Mouse (Mus musculus): ENCODE data around the gene Gm20498. TPM values are rescaled to one million over a fixed set of nuclear protein-coding genes. Genes with fewer than 3 reads are reported as not detected.
"Not testable (repeated sequence)": the region's sequence is repeated elsewhere in the genome, so short reads cannot be mapped to it uniquely, and the experiment has no call there.

Gene Gm20498
- polyA plus RNA-seq (2011; ENCODE audit: insufficient read depth, insufficient read length, low replicate concordance, missing spikeins): 6.1 TPM in 1 of 2 replicates, not detected in the other

DNA sequence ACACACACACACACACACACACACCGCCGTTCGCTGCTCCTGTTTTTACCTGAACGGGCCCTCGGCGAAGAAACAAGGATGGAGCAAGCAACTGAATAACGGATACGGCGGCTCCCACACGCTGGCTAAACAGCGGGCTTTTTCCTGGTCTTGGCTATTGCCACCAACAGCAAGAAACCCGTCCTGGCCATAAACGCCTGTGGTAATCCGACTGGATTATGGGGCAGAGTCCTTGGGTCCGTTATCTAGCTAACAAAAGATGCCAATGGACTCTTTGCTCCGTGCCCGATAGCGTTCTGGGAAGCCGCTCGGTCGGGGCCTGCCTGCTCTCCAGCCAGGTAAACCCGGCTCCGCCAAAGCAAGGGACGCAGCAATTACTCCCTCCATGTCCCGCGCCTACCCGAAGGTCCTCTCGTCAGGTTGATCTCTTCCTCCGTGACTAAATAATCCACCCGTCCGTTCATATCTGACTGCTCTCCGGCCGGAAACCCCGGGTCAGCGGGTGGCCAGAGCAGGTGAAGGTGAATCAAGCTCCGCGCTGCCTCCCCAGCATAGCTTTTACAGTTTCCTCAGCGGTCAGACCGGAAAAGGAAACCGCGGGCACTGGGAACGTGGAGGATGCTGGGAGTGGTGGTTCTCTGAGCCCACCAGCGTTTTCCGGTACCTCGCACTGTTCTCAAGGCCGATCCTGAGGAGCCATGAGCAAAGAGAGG is at the start of gene Gm20498, which contains the start of gene Synj2bp:
TSS of gene Gm20498 (minus strand) at position 590 of the 713 bp plus-strand sequence.
TSS of gene Synj2bp (minus strand) at position 596 of the 713 bp plus-strand sequence.
- TF ChIP-seq POLR2A (IDR thresholded peaks at IDR 0.05; ENCODE audit: borderline replicate concordance, control insufficient read depth, low read depth, low read length): peak; percentile 69; the same call in 1 of the 2 replicates
- TF ChIP-seq CTCF (IDR thresholded peaks at IDR 0.05; ENCODE audit: control insufficient read depth, insufficient read depth, low read length): no peak
- under 1% methylated on average over 46 of the region's 46 CpGs for WGBS
- H3K27ac ChIP-seq (ENCODE audit: control insufficient read depth, insufficient read depth, low read depth, low read length, poor library complexity): peak within 1 kb of the TSS; percentile 51

DNA sequence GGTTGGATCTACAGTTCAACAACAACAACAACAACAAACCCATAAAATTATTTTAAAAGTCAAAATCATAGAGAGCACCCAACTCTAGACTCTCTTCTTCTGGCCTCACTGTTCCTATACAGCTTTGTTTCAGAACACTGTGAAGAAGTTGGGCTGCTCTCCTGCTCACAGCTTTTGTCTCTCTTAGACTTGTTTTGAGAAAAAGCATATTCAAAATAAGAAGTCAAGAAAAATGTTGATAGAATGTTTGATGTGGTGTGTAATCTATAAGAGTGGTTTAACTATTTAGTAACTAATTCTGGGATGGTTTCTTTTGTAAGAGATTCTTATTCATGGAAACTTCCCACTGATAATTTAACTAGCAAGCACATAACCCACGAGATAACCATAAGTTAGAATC is 35.7 kb upstream of the Gm20498 start, which contains the start of gene Adam21:
TSS of gene Adam21 (minus strand) at position 101 of the 400 bp plus-strand sequence.
- no peak within 1 kb of the TSS for H3K4me3 ChIP-seq (replicated peaks; ENCODE audit: control insufficient read depth, low read depth, low read length)
- 76% methylated on average over 1 of the region's 1 CpGs for WGBS
- H3K27ac ChIP-seq (ENCODE audit: control insufficient read depth, insufficient read depth, low read depth, low read length, poor library complexity): no peak within 1 kb of the TSS
- TF ChIP-seq CTCF (IDR thresholded peaks at IDR 0.05; ENCODE audit: control insufficient read depth, insufficient read depth, low read length) (no peak), POLR2A (IDR thresholded peaks at IDR 0.05; ENCODE audit: borderline replicate concordance, control insufficient read depth, low read depth, low read length) (no peak)
- no peaks in the 10 kb centered on the region for H3K4me1 ChIP-seq (ENCODE audit: control insufficient read depth, insufficient read depth, low read length)

More for the DNA sequence above, at the start of gene Gm20498, which contains the start of gene Synj2bp:
- peak within 1 kb of the TSS; percentile 91 for H3K4me3 ChIP-seq (replicated peaks; ENCODE audit: control insufficient read depth, low read depth, low read length)
- no peaks in the 10 kb centered on the region; the same call in 1 of the 2 replicates for H3K4me1 ChIP-seq (ENCODE audit: control insufficient read depth, insufficient read depth, low read length)

DNA sequence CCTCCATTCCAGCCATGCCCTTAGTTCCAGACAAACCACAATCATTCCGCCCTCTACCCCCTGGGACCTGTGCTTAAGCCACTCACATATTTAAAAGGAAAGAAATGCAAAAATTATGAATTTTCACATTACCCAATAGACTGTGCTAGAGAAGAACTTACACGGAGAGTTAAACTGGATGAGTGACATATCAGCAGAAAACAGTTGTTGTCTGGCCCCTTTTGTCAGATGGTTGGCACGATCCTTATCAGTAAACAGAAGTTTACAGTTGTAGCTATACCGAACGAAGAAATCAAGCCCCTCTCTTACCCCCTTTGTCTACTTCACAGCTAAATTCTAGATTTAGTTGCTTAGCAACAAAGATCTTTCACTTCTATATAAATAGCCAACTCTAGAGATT is 35.2 kb upstream of the Gm20498 start:
- H3K27ac ChIP-seq (ENCODE audit: control insufficient read depth, insufficient read depth, low read depth, low read length, poor library complexity): no peak overlapping the region
- TF ChIP-seq CTCF (IDR thresholded peaks at IDR 0.05; ENCODE audit: control insufficient read depth, insufficient read depth, low read length): no peak
- TF ChIP-seq POLR2A (IDR thresholded peaks at IDR 0.05; ENCODE audit: borderline replicate concordance, control insufficient read depth, low read depth, low read length): no peak
- no peaks in the 10 kb centered on the region for H3K4me1 ChIP-seq (ENCODE audit: control insufficient read depth, insufficient read depth, low read length)
- no peak overlapping the region for H3K4me3 ChIP-seq (replicated peaks; ENCODE audit: control insufficient read depth, low read depth, low read length)
- WGBS: 60% methylated on average over 5 of the region's 5 CpGs

DNA sequence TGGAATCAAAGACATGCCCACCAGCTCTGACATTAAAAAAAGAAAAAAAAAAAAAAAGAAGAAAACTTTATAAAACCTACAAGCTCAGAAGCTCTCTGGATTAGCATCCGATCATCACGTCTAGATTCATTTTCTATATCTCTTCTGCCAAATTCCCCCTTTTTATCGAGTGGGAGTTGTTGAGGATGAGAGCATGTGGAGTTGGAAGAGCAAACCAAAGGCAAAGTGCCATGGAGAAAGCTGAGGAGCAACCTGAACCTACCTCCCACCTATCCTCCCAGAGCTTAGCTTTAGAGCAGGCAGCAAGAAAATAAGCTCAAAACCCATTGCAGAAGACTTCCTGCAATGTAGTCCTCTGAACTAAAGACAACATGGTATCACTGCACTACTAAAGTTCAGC is 31.5 kb upstream of the Gm20498 start:
- Histone ChIP-seq H3K4me1 (ENCODE audit: control insufficient read depth, insufficient read depth, low read length) (no peaks in the 10 kb centered on the region), H3K4me3 (replicated peaks; ENCODE audit: control insufficient read depth, low read depth, low read length) (no peak overlapping the region), H3K27ac (ENCODE audit: control insufficient read depth, insufficient read depth, low read depth, low read length, poor library complexity) (no peak overlapping the region)
- no peak for TF ChIP-seq POLR2A (IDR thresholded peaks at IDR 0.05; ENCODE audit: borderline replicate concordance, control insufficient read depth, low read depth, low read length)
- TF ChIP-seq CTCF (IDR thresholded peaks at IDR 0.05; ENCODE audit: control insufficient read depth, insufficient read depth, low read length): no peak
- 87% methylated on average over 3 of the region's 3 CpGs for WGBS

DNA sequence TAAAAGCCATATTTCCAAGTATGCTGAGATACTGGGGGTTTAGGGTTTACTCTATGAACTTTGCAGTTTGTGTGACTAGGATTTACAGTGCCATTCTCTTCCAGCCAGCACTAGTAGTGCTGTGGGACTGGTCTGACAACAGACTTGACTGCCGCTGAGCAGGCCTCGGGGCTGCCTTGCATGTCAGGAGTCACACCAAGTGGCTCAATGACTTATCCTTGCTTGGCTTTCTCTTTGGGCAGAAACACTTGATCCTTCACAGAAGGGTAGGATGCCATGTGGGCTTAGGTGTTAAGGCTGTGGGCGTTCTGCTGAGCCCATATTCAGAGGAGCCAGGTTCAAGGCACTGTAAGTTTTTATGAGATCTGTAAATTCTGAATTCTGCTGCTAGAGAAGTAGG is 16.6 kb upstream of the Gm20498 start:
- 78% methylated on average over 3 of the region's 3 CpGs for WGBS
- Histone ChIP-seq H3K4me1 (ENCODE audit: control insufficient read depth, insufficient read depth, low read length) (no peaks in the 10 kb centered on the region), H3K27ac (ENCODE audit: control insufficient read depth, insufficient read depth, low read depth, low read length, poor library complexity) (no peak overlapping the region), H3K4me3 (replicated peaks; ENCODE audit: control insufficient read depth, low read depth, low read length) (no peak overlapping the region)
- TF ChIP-seq POLR2A (IDR thresholded peaks at IDR 0.05; ENCODE audit: borderline replicate concordance, control insufficient read depth, low read depth, low read length) (no peak), CTCF (IDR thresholded peaks at IDR 0.05; ENCODE audit: control insufficient read depth, insufficient read depth, low read length) (no peak)

DNA sequence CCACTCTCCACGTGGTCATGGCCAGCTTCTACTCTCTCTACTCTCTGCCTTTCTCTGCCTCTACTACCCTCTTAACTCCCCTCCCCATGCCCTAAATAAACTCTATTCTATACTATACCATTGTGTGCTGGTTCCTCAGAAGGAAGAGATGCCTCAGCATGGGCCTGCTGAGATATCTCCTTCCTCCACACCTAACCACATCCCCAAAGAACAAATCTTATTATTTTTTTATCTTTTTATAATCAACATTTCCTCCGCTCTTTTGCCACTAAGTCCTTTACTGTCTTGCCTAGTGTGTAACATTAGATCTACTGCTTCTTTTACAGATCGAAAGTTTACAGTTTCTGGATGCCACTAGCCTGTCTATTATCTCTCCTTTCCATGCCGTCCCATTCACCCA is 14.5 kb upstream of the Gm20498 start:
- no peak for TF ChIP-seq CTCF (IDR thresholded peaks at IDR 0.05; ENCODE audit: control insufficient read depth, insufficient read depth, low read length)
- TF ChIP-seq POLR2A (IDR thresholded peaks at IDR 0.05; ENCODE audit: borderline replicate concordance, control insufficient read depth, low read depth, low read length): no peak
- WGBS: 28% methylated on average over 4 of the region's 4 CpGs
- Histone ChIP-seq H3K27ac (ENCODE audit: control insufficient read depth, insufficient read depth, low read depth, low read length, poor library complexity) (no peak overlapping the region), H3K4me3 (replicated peaks; ENCODE audit: control insufficient read depth, low read depth, low read length) (no peak overlapping the region), H3K4me1 (ENCODE audit: control insufficient read depth, insufficient read depth, low read length) (no peaks in the 10 kb centered on the region)

DNA sequence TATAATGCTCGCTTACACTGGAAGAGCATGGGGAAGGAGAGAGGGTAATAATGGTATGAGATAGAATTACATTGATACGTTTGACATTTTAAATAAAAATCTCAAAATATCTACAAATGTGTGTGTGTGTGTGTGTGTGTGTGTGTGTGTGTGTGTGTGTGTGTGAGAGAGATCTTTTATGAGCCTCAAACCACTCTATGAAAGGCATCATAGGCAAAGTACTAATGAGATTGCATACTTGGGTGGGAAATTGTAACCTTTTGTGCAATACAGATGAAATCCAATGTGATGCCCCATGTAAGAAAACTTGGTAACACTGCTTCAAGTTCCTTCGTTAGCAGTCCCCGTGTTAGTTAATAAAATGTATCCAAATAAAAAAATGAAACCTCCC is 319 bp upstream of the Gm20498 start:
- H3K4me1 ChIP-seq (ENCODE audit: control insufficient read depth, insufficient read depth, low read length): no peaks in the 10 kb centered on the region; the same call in 1 of the 2 replicates
- WGBS: 29% methylated on average over 4 of the region's 4 CpGs
- no peak overlapping the region for H3K27ac ChIP-seq (ENCODE audit: control insufficient read depth, insufficient read depth, low read depth, low read length, poor library complexity)
- TF ChIP-seq POLR2A (IDR thresholded peaks at IDR 0.05; ENCODE audit: borderline replicate concordance, control insufficient read depth, low read depth, low read length) (no peak), CTCF (IDR thresholded peaks at IDR 0.05; ENCODE audit: control insufficient read depth, insufficient read depth, low read length) (no peak)
- H3K4me3 ChIP-seq (replicated peaks; ENCODE audit: control insufficient read depth, low read depth, low read length): peak overlapping the region; percentile 91

DNA sequence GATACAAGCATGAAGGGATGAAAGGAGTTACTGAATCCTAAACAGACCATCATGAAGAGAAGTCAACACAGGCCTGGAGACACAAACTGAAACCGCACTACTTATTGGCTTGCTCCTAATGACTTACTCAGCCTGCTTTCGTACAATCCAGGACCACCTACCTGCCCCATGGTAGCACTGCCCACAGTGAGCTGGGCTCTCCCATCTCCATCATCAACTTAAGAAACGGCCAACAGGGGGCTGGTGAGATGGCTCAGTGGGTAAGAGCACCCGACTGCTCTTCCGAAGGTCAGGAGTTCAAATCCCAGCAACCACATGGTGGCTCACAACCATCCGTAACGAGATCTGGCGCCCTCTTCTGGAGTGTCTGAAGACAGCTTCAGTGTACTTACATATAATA is 2.1 kb downstream of the Gm20498 start:
- not testable (repeated sequence) for H3K4me3 ChIP-seq (replicated peaks; ENCODE audit: control insufficient read depth, low read depth, low read length); H3K4me1 ChIP-seq (ENCODE audit: control insufficient read depth, insufficient read depth, low read length); H3K27ac ChIP-seq (ENCODE audit: control insufficient read depth, insufficient read depth, low read depth, low read length, poor library complexity)
- WGBS: 64% methylated on average over 8 of the region's 8 CpGs

DNA sequence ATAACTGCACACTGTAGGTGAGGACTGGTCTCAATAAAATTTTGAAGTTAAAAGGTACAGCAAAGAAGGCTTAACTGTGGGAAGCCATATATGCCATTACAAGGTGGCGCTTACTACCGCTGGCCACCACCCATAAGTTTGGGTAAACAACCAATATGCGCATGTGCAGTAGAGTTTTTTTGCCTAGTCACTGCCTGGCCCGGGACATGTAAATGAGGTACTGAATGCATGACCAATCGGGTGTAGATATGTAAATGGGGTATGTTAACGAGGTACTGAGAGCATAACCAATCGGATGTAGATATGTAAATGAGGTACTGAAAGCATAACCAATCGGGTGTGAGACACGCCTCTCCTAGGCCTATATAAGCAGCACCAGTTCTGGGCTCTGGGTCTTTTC is 35.8 kb downstream of the Gm20498 start:
- not testable (repeated sequence) for H3K4me3 ChIP-seq (replicated peaks; ENCODE audit: control insufficient read depth, low read depth, low read length); H3K27ac ChIP-seq (ENCODE audit: control insufficient read depth, insufficient read depth, low read depth, low read length, poor library complexity); H3K4me1 ChIP-seq (ENCODE audit: control insufficient read depth, insufficient read depth, low read length)
- WGBS: 88% methylated on average over 9 of the region's 9 CpGs
